Mouse (Mus musculus) liver, adult 2 months (tissue): ENCODE data around the gene Siglec1.

Experiments used
- CTCF ChIP-seq: fragments of 200-500 bp; IDR thresholded peaks from 2 replicates; pipeline ENCODE4 v1.5.1; 2011; ENCODE audit warnings: low read depth, low read length, control low read depth
- POLR2A ChIP-seq: fragments of 200-500 bp; IDR thresholded peaks from 2 replicates; pipeline ENCODE4 v1.6.1; 2011; ENCODE audit warnings: low read length, control low read depth; ENCODE audit not compliant: insufficient read depth; ENCODE audit errors: extremely low read depth

- no peak for TF ChIP-seq CTCF
- TF ChIP-seq POLR2A: no peak
Observed at GRCm38 (mm10) chr2:131072536-131072935, 14.0 kb downstream of the Siglec1 start.
